Mouse (Mus musculus) testis, postnatal 14 days (tissue): ENCODE measurements around the gene Mup9.
"Not testable (repeated sequence)": the region's sequence is repeated elsewhere in the genome, so short reads cannot be mapped to it uniquely, and the experiment has no call there.

Experiments used
- DNase-seq: peaks from one replicate; pipeline ENCODE4 v3.0.0; 2021; ENCODE audit warnings: low spot score

Mup9 gene

GRCm38 (mm10) chr4:60421852-60422251, at the start of gene Mup9:
Gene Mup9 (minus strand): TSS chr4:60421952.
- DNase-seq = not testable (repeated sequence)
